Mouse (Mus musculus): ENCODE measurements at regions not wholly inside any gene's neighbourhood (a gene's known extent, or its start where the extent isn't known, plus 50 kb on each side); places are given as distances from the start of the nearest gene placed in this dataset.

- TF ChIP-seq POLR2A (IDR thresholded peaks at IDR 0.05; ENCODE audit: borderline replicate concordance, extremely low read depth, insufficient read depth, insufficient read length, poor library complexity, severe bottlenecking): no peak
- no peak for TF ChIP-seq CTCF (IDR thresholded peaks at IDR 0.05; ENCODE audit: borderline replicate concordance, extremely low read depth, insufficient read depth, insufficient read length)
- DNase-seq (ENCODE audit: low read depth): peak; percentile 53
Measured at GRCm38 (mm10) chr3:126011269-126011668, 72.8 kb upstream of the Ugt8a start.

- TF ChIP-seq POLR2A (IDR thresholded peaks at IDR 0.05; ENCODE audit: borderline replicate concordance, extremely low read depth, insufficient read depth, insufficient read length, poor library complexity, severe bottlenecking): no peak
- TF ChIP-seq CTCF (IDR thresholded peaks at IDR 0.05; ENCODE audit: borderline replicate concordance, extremely low read depth, insufficient read depth, insufficient read length): no peak
- no peak for DNase-seq (ENCODE audit: low read depth)
Measured at GRCm38 (mm10) chr3:126016166-126016565, 77.7 kb upstream of the Ugt8a start.

DNA sequence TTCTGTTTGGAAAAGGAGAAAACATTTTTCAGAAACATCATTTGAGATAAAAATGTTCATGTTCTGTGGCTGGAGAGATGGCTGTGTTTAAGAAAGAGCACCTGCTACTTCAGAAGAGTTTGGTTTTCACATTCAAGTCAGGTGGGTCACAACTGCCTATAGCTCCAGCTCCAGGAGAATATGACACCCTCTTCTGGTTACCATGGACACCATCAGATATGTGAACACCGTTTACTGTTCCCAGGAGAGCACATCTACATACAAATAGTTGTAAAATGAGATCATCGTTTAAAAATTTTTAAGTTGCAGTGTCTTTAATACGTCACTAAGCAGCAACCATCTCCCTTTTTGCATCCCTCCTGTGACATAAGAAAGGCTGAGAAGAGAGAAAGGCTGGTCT lies 105.9 kb upstream of the Ugt8a start:
- DNase-seq (ENCODE audit: low read depth): peak; percentile 28
- no peak for TF ChIP-seq POLR2A (IDR thresholded peaks at IDR 0.05; ENCODE audit: borderline replicate concordance, extremely low read depth, insufficient read depth, insufficient read length, poor library complexity, severe bottlenecking)
- no peak for TF ChIP-seq CTCF (IDR thresholded peaks at IDR 0.05; ENCODE audit: borderline replicate concordance, extremely low read depth, insufficient read depth, insufficient read length)

- DNase-seq (ENCODE audit: low read depth): peak; percentile 40
- no peak for TF ChIP-seq POLR2A (IDR thresholded peaks at IDR 0.05; ENCODE audit: borderline replicate concordance, extremely low read depth, insufficient read depth, insufficient read length, poor library complexity, severe bottlenecking)
- TF ChIP-seq CTCF (IDR thresholded peaks at IDR 0.05; ENCODE audit: borderline replicate concordance, extremely low read depth, insufficient read depth, insufficient read length): no peak
Measured at GRCm38 (mm10) chr3:126044861-126045260, 106.4 kb upstream of the Ugt8a start.

GRCm38 (mm10) chr3:126045992-126046786 lies 107.8 kb upstream of the Ugt8a start:
- peak; percentile 70 for DNase-seq (ENCODE audit: low read depth)
- TF ChIP-seq CTCF (IDR thresholded peaks at IDR 0.05; ENCODE audit: borderline replicate concordance, extremely low read depth, insufficient read depth, insufficient read length) (0 out of 2 replicates have a peak, but pooled peaks have one; percentile 0), POLR2A (IDR thresholded peaks at IDR 0.05; ENCODE audit: borderline replicate concordance, extremely low read depth, insufficient read depth, insufficient read length, poor library complexity, severe bottlenecking) (no peak)

DNA sequence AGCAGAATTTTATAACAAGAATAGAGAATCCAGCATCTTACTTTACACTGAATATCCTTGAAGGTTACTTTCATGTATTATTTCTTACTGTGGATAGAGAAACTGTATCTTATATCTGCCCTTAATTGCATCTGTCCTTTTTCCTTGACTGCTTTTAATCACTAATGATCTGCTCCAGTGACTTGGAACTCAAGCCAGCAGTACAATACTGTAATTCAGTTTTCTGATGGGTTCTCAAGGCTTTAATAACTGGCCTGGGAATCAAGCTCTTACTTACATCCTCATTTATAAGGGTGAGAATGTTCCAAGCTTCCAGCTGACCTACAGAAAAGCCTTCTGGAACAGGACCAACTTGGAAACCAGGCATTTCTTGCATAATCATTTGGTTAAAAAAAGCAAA lies 120.2 kb upstream of the Ugt8a start:
- DNase-seq (ENCODE audit: low read depth): peak; percentile 13
- no peak for TF ChIP-seq POLR2A (IDR thresholded peaks at IDR 0.05; ENCODE audit: borderline replicate concordance, extremely low read depth, insufficient read depth, insufficient read length, poor library complexity, severe bottlenecking)
- TF ChIP-seq CTCF (IDR thresholded peaks at IDR 0.05; ENCODE audit: borderline replicate concordance, extremely low read depth, insufficient read depth, insufficient read length): no peak

DNA sequence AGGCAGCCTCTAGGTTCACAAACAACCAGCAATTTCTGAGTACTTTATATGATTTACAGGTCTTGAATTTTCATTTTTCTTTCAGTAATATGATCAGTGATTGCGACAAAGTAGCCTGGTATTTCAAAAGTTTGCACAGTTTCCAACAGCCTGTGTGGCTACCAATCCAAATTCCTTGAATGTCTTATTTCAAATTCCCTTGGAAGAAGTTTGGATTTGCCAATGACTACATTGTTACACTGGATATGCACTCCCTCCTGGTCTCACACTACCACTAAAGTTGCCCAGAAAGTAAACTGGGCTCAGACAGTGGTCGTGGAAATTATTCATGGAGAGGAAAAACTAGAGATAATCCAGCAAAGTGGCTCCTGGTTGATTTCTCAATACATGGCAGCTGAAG lies 166.7 kb upstream of the Ugt8a start:
- DNase-seq (ENCODE audit: low read depth): no peak
- TF ChIP-seq POLR2A (IDR thresholded peaks at IDR 0.05; ENCODE audit: borderline replicate concordance, extremely low read depth, insufficient read depth, insufficient read length, poor library complexity, severe bottlenecking): no peak
- no peak for TF ChIP-seq CTCF (IDR thresholded peaks at IDR 0.05; ENCODE audit: borderline replicate concordance, extremely low read depth, insufficient read depth, insufficient read length)

DNA sequence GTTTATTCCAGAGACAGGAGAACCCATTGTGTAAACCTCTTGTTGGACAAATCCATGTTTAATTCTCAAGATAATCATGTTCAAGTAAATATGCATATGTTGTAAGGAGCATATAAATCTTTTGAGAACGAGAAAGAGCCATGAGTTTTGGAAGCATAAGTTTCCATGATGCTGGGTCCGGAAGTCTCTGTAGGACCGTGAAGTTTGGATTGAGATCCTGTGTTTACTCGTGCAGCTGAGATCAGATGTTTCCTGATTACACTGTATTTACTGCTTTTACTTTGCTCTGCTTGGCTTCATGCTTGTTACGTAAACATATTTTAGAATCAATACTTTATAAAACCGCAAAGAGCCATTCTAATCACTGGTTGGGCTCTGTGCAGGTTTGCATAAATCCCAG lies 171.0 kb upstream of the Ugt8a start:
- TF ChIP-seq CTCF (IDR thresholded peaks at IDR 0.05; ENCODE audit: borderline replicate concordance, extremely low read depth, insufficient read depth, insufficient read length): no peak
- DNase-seq (ENCODE audit: low read depth): no peak

- TF ChIP-seq CTCF (IDR thresholded peaks at IDR 0.05; ENCODE audit: borderline replicate concordance, extremely low read depth, insufficient read depth, insufficient read length) (no peak), POLR2A (IDR thresholded peaks at IDR 0.05; ENCODE audit: borderline replicate concordance, extremely low read depth, insufficient read depth, insufficient read length, poor library complexity, severe bottlenecking) (no peak)
- DNase-seq (ENCODE audit: low read depth): no peak
Measured at GRCm38 (mm10) chr3:126117849-126118248, 179.4 kb upstream of the Ugt8a start.

GRCm38 (mm10) chr3:126122323-126123259 lies 184.2 kb upstream of the Ugt8a start:
- no peak for TF ChIP-seq CTCF (IDR thresholded peaks at IDR 0.05; ENCODE audit: borderline replicate concordance, extremely low read depth, insufficient read depth, insufficient read length)
- no peak for TF ChIP-seq POLR2A (IDR thresholded peaks at IDR 0.05; ENCODE audit: borderline replicate concordance, extremely low read depth, insufficient read depth, insufficient read length, poor library complexity, severe bottlenecking)
- peak; percentile 38 for DNase-seq (ENCODE audit: low read depth)

- TF ChIP-seq CTCF (IDR thresholded peaks at IDR 0.05; ENCODE audit: borderline replicate concordance, extremely low read depth, insufficient read depth, insufficient read length): no peak
- TF ChIP-seq POLR2A (IDR thresholded peaks at IDR 0.05; ENCODE audit: borderline replicate concordance, extremely low read depth, insufficient read depth, insufficient read length, poor library complexity, severe bottlenecking): no peak
- no peak for DNase-seq (ENCODE audit: low read depth)
Measured at GRCm38 (mm10) chr3:126166542-126166941, 196.9 kb upstream of the Arsj start.

Data from brain, embryonic 14.5 days (tissue).